In genomic region chr17:57166800-57167791, GRCm38 (mm10) we compare ENCODE assay signal across 8 mouse cellular contexts. TPM values are rescaled to one million over a fixed set of nuclear protein-coding genes. Genes with fewer than 3 reads are reported as not detected.
DNase-seq lines count a peak whose midpoint lies in the region; ATAC-seq and TF ChIP-seq lines count a peak whose summit lies in the region.

No protein-coding gene starts in this region.

- H3K9ac ChIP-seq in hindbrain, postnatal 0 days (replicated peaks; ENCODE audit: low read length) = no peak overlapping the region

- H3K36me3 ChIP-seq in hindbrain, postnatal 0 days (ENCODE audit: insufficient read depth, low read length) = no peaks in the 10 kb centered on the region
- H3K36me3 ChIP-seq in megakaryocyte, embryonic 14.5 days (replicated peaks; ENCODE audit: low read length) = peaks cover 9% of the 10 kb centered on the region

- WGBS in hindbrain, postnatal 0 days = 10% methylated on average over 10 of the region's 11 CpGs

- H3K4me3 ChIP-seq in gastrocnemius, adult 2 months = 0 out of 2 replicates have a peak overlapping the region, but pooled peaks have one; percentile 13
- H3K4me3 ChIP-seq in hindbrain, postnatal 0 days (ENCODE audit: low read length) = no peak overlapping the region
- peak overlapping the region; percentile 75 for H3K4me3 ChIP-seq in megakaryocyte, embryonic 14.5 days (replicated peaks)

- peak; percentile 52 for DNase-seq in WW6 (ENCODE audit: low read depth, low spot score)
- peak; percentile 86 to 91 for DNase-seq in cerebellum, postnatal 4 days (ENCODE audit: low spot score in 2 of 2)
- peak; percentile 91 for DNase-seq in gastrocnemius, adult 2 months
- peak; percentile 88 for DNase-seq in hindbrain, postnatal 0 days (ENCODE audit: low spot score)
- peak; percentile 86 to 94 for DNase-seq in left cerebral cortex, adult 18-20 months (ENCODE audit: low spot score in 2 of 2)
- peak; percentile 72 to 89 for DNase-seq in right cerebral cortex, postnatal 10 days (ENCODE audit: low spot score in 2 of 2)
- DNase-seq in urinary bladder, postnatal 14 days (ENCODE audit: low spot score) = peak; percentile 91

- H3K4me1 ChIP-seq in hindbrain, postnatal 0 days (ENCODE audit: insufficient read depth, low read length) = no peaks in the 10 kb centered on the region
- peaks cover 30% of the 10 kb centered on the region for H3K4me1 ChIP-seq in megakaryocyte, embryonic 14.5 days

- peak; percentile 87 for ATAC-seq in hindbrain, postnatal 0 days

- H3K27ac ChIP-seq in gastrocnemius, adult 2 months = no peak overlapping the region
- no peak overlapping the region for H3K27ac ChIP-seq in hindbrain, postnatal 0 days

- H3K27me3 ChIP-seq in hindbrain, postnatal 0 days (ENCODE audit: insufficient read depth, low read length) = no peaks in the 10 kb centered on the region
- peaks cover 5% of the 10 kb centered on the region for H3K27me3 ChIP-seq in megakaryocyte, embryonic 14.5 days (replicated peaks)

- intact Hi-C loops in gastrocnemius, adult 2 months (cut with DNase I) = loop anchor here (1.0 to 5.0 kb wide), 4 partner anchors 70 to 360 kb away; partner anchors contain the start of gene Alkbh7

- H3K4me2 ChIP-seq in hindbrain, postnatal 0 days (ENCODE audit: low read depth, low read length) = no peak overlapping the region

- no peaks in the 10 kb centered on the region for H3K9me3 ChIP-seq in hindbrain, postnatal 0 days (ENCODE audit: low read length)
- H3K9me3 ChIP-seq in megakaryocyte, embryonic 14.5 days = peaks cover 4% of the 10 kb centered on the region

- peak; percentile 89 for TF ChIP-seq CTCF in gastrocnemius, adult 2 months (IDR thresholded peaks at IDR 0.05)
- peak; percentile 93 for TF ChIP-seq CTCF in hindbrain, postnatal 0 days (IDR thresholded peaks at IDR 0.05; ENCODE audit: low read depth)

RNA-seq across cellular contexts. Expression of gene Cd70, which starts 17.5 kb away (rescaled TPM):
- not detected for total RNA-seq in gastrocnemius, adult 2 months (2021)
- 1.0 and 3.7 TPM in 2 replicates for total RNA-seq in hindbrain, postnatal 0 days (2014; rRNA removed)
- 2.0 and 2.1 TPM in 2 replicates for polyA plus RNA-seq in hindbrain, postnatal 0 days (2015; fragmentation: Nextera tagmentation; extraction: Ambion mirVana)
- not detected for total RNA-seq in left cerebral cortex, adult 18-20 months (2021)
- not detected in 2 replicates for polyA plus RNA-seq in megakaryocyte, embryonic 14.5 days (2012; ENCODE audit: insufficient read depth, low replicate concordance)

RNA-seq across cellular contexts. Expression of gene Tnfsf14, which starts 26.9 kb away (rescaled TPM):
- total RNA-seq in gastrocnemius, adult 2 months (2021) = not detected
- not detected in 2 replicates for total RNA-seq in hindbrain, postnatal 0 days (2014; rRNA removed)
- not detected in 2 replicates for polyA plus RNA-seq in hindbrain, postnatal 0 days (2015; fragmentation: Nextera tagmentation; extraction: Ambion mirVana)
- total RNA-seq in left cerebral cortex, adult 18-20 months (2021) = not detected
- 49.5 and 144 TPM in 2 replicates for polyA plus RNA-seq in megakaryocyte, embryonic 14.5 days (2012; ENCODE audit: insufficient read depth, low replicate concordance)
